Mouse (Mus musculus) CH12.LX (cell line): Measurements from ENCODE around the gene Rnf169. TPM values are rescaled to one million over a fixed set of nuclear protein-coding genes. Genes with fewer than 3 reads are reported as not detected.
A peak's percentile ranks its signal among the peaks of the same experiment; 100 is the strongest.

Source experiments
- DNase-seq: peaks from one replicate; pipeline ENCODE4 v3.0.0-alpha.2; 2013; ENCODE audit errors: extremely low read depth
- H3K27ac ChIP-seq: 2 replicates; pipeline ENCODE4 v1.5.1; 2012; ENCODE audit warnings: low read depth, mild to moderate bottlenecking, control low read depth, moderate library complexity; ENCODE audit not compliant: insufficient read depth
- H3K27me3 ChIP-seq: replicated peaks from 2 replicates; pipeline ENCODE3; 2012; ENCODE audit warnings: inconsistent platforms
- H3K36me3 ChIP-seq, 2 experiments: replicated peaks in 1 of 2; 2 replicates each; pipeline versions ENCODE3 to v1.6.1; 2012; ENCODE audit warnings: inconsistent platforms in 1 of 2, low read length in 1 of 2, mild to moderate bottlenecking in 1 of 2, mixed read lengths in 1 of 2, moderate library complexity in 1 of 2; ENCODE audit not compliant: control insufficient read depth in 1 of 2, insufficient read depth in 1 of 2
- H3K4me1 ChIP-seq, 2 experiments: 2 replicates each; pipeline ENCODE4 v1.6.1; 2012; ENCODE audit warnings: inconsistent platforms in 1 of 2, moderate library complexity in 1 of 2; ENCODE audit not compliant: insufficient read depth in 2 of 2, control insufficient read depth in 1 of 2
- H3K4me2 ChIP-seq: 2 replicates; pipeline ENCODE4 v1.6.1; 2012; ENCODE audit warnings: low read depth, mild to moderate bottlenecking, control low read depth; ENCODE audit not compliant: poor library complexity, insufficient read depth, severe bottlenecking
- H3K4me3 ChIP-seq, 3 experiments: fragments of 150-350 bp in 1 of 3; sonication (generic) in 1 of 3; replicated peaks in 1 of 3; 2 replicates each; pipeline versions ENCODE3 to v1.5.1; 2011 to 2012; ENCODE audit warnings: low read depth in 2 of 3, low read length in 2 of 3, mild to moderate bottlenecking in 2 of 3, moderate library complexity in 2 of 3, control low read depth in 1 of 3, improper control_type of control experiment in 1 of 3, inconsistent platforms in 1 of 3, mixed read lengths in 1 of 3; ENCODE audit not compliant: poor library complexity in 1 of 3
- H3K79me2 ChIP-seq: replicated peaks from 2 replicates; pipeline ENCODE4 v1.6.1; 2012; ENCODE audit warnings: mild to moderate bottlenecking, moderate library complexity; ENCODE audit not compliant: control insufficient read depth, poor library complexity, insufficient read depth, severe bottlenecking; ENCODE audit errors: extremely low read depth
- H3K9ac ChIP-seq: 2 replicates; pipeline ENCODE4 v1.6.1; 2012; ENCODE audit warnings: low read depth, mild to moderate bottlenecking, control low read depth, moderate library complexity; ENCODE audit not compliant: insufficient read depth
- H3K9me3 ChIP-seq: replicated peaks from 2 replicates; pipeline ENCODE3; 2012; ENCODE audit warnings: low read length, inconsistent platforms, mixed read lengths
- BHLHE40 ChIP-seq: IDR thresholded peaks from 2 replicates; pipeline ENCODE4 v1.6.1; 2011; ENCODE audit warnings: mild to moderate bottlenecking, low read depth, low read length, improper control_type of control experiment
- CHD1 ChIP-seq: IDR thresholded peaks from 2 replicates; pipeline ENCODE4 v1.6.1; 2012; ENCODE audit warnings: low read depth, low read length, improper control_type of control experiment, inconsistent platforms
- CTCF ChIP-seq, 2 experiments: IDR thresholded peaks in 1 of 2; conservative IDR thresholded peaks in 1 of 2; 2 replicates each; pipeline ENCODE4 v1.5.1; 2011 to 2012; ENCODE audit warnings: low read depth in 2 of 2, low read length in 2 of 2, improper control_type of control experiment in 1 of 2, inconsistent platforms in 1 of 2, mild to moderate bottlenecking in 1 of 2, moderate library complexity in 1 of 2
- E2F4 ChIP-seq: IDR thresholded peaks from 2 replicates; pipeline ENCODE4 v1.6.1; 2011; ENCODE audit warnings: low read depth, low read length, improper control_type of control experiment; ENCODE audit not compliant: insufficient replicate concordance
- ELF1 ChIP-seq: IDR thresholded peaks from 2 replicates; pipeline ENCODE4 v1.6.1; 2014; ENCODE audit warnings: low read depth, mild to moderate bottlenecking, inconsistent platforms, low read length, improper control_type of control experiment
- KAT2A ChIP-seq: IDR thresholded peaks from 2 replicates; pipeline ENCODE4 v1.6.1; 2012; ENCODE audit warnings: low read length, improper control_type of control experiment, inconsistent platforms; ENCODE audit not compliant: insufficient replicate concordance
- MAFK ChIP-seq: IDR thresholded peaks from 2 replicates; pipeline ENCODE4 v1.6.1; 2011; ENCODE audit warnings: low read length, improper control_type of control experiment; ENCODE audit not compliant: insufficient replicate concordance
- MAX ChIP-seq: IDR thresholded peaks from 2 replicates; pipeline ENCODE4 v1.6.1; 2011; ENCODE audit warnings: low read length, improper control_type of control experiment
- MAZ ChIP-seq: IDR thresholded peaks from 2 replicates; pipeline ENCODE4 v1.6.1; 2012; ENCODE audit warnings: low read depth, mild to moderate bottlenecking, inconsistent platforms, low read length, improper control_type of control experiment, moderate library complexity
- MEF2A ChIP-seq: IDR thresholded peaks from 2 replicates; pipeline ENCODE4 v1.6.1; 2014; ENCODE audit warnings: low read depth, mild to moderate bottlenecking, inconsistent platforms, low read length, improper control_type of control experiment, borderline replicate concordance
- MYC ChIP-seq: IDR thresholded peaks from 2 replicates; pipeline ENCODE4 v1.6.1; 2011; ENCODE audit warnings: low read depth, mild to moderate bottlenecking, improper control_type of control experiment, low read length
- NELFE ChIP-seq: IDR thresholded peaks from 2 replicates; pipeline ENCODE4 v1.6.1; 2011; ENCODE audit warnings: low read depth, low read length, improper control_type of control experiment
- NRF1 ChIP-seq: IDR thresholded peaks from 2 replicates; pipeline ENCODE4 v1.6.1; 2014; ENCODE audit warnings: low read depth, mild to moderate bottlenecking, inconsistent platforms, low read length, improper control_type of control experiment, moderate library complexity
- PAX5 ChIP-seq: IDR thresholded peaks from 2 replicates; pipeline ENCODE4 v1.6.1; 2012; ENCODE audit warnings: low read length, inconsistent platforms, mixed read lengths
- RAD21 ChIP-seq: IDR thresholded peaks from 2 replicates; pipeline ENCODE4 v1.6.1; 2011; ENCODE audit warnings: low read depth, mild to moderate bottlenecking, low read length, improper control_type of control experiment, moderate library complexity
- SIN3A ChIP-seq: IDR thresholded peaks from 2 replicates; pipeline ENCODE4 v1.6.1; 2012; ENCODE audit warnings: low read length, improper control_type of control experiment, inconsistent platforms
- SMC3 ChIP-seq: IDR thresholded peaks from 2 replicates; pipeline ENCODE4 v1.6.1; 2011; ENCODE audit warnings: low read depth, low read length, improper control_type of control experiment
- TBP ChIP-seq: conservative IDR thresholded peaks from 2 replicates; pipeline ENCODE4 v1.6.1; 2011; ENCODE audit warnings: low read depth, low read length, improper control_type of control experiment
- USF1 ChIP-seq: IDR thresholded peaks from 2 replicates; pipeline ENCODE4 v1.6.1; 2014; ENCODE audit warnings: low read depth, mild to moderate bottlenecking, inconsistent platforms, low read length, improper control_type of control experiment
- ZKSCAN1 ChIP-seq: IDR thresholded peaks from 2 replicates; pipeline ENCODE4 v1.6.1; 2012; ENCODE audit warnings: low read depth, inconsistent platforms, low read length, improper control_type of control experiment, borderline replicate concordance
- ZMIZ1 ChIP-seq: IDR thresholded peaks from 2 replicates; pipeline ENCODE4 v1.6.1; 2012; ENCODE audit warnings: low read depth, mild to moderate bottlenecking, inconsistent platforms, low read length, improper control_type of control experiment
- dilution Hi-C: fragments of 300-500 bp; cut with MboI; formaldehyde crosslinking; loops from 2 replicates; pipeline ENCODE4 v1.14.3; 2020; ENCODE audit warnings: low sequenced_read_pairs; ENCODE audit not compliant: extremely low pct_unique_long_range_greater_than_20kb, extremely low pct_ligation_motif_present
- in situ Hi-C: fragments of 300-500 bp; cut with MboI; formaldehyde crosslinking; loops from 3 replicates; pipeline ENCODE4 v1.14.3; 2019; ENCODE audit warnings: low sequenced_read_pairs, low pct_ligation_motif_present, low pct_unique_long_range_greater_than_20kb, mixed read lengths
- polyA plus RNA-seq: library from polyadenylated mRNA; unstranded; fragments of >175 nt; gene quantifications from 2 replicates; pipeline ENCODE4 v1.2.1, GENCODE M21; 2012; ENCODE audit warnings: low read depth; ENCODE audit not compliant: insufficient read length
- total RNA-seq, 2 experiments: library from RNA; depleted of rRNA; stranded (reverse); fragments of 300-350 nt in 1 of 2; fragments of >200 nt in 1 of 2; gene quantifications; 2 replicates each; pipeline ENCODE4 v1.2.3; 2012 to 2014

The Rnf169 gene
- total and polyA plus RNA-seq, 3 experiments: 3.7 to 11.4 (median 5.2) TPM

GRCm38 (mm10) chr7:99916741-99917319 lies 63.4 kb downstream of the Rnf169 start:
- TF ChIP-seq RAD21: no peak
- no peak for TF ChIP-seq MAZ
- no peak for TF ChIP-seq KAT2A
- no peak for TF ChIP-seq MAX
- no peak for TF ChIP-seq SIN3A
- no peak for TF ChIP-seq ZKSCAN1
- TF ChIP-seq NRF1: no peak
- TF ChIP-seq SMC3: peak; percentile 25; the same call in 1 of the 2 replicates
- no peak for TF ChIP-seq NELFE
- peak; percentile 16 to 42; a peak in 3 of 4 replicates for TF ChIP-seq CTCF (conservative IDR thresholded peaks at IDR 0.05 in 1 of 2, IDR thresholded peaks at IDR 0.05 in 1 of 2; ENCODE audit: low read depth in 2 of 2, low read length in 2 of 2)
- no peak for TF ChIP-seq E2F4
- TF ChIP-seq CHD1: no peak
- no peak for TF ChIP-seq USF1
- TF ChIP-seq MYC: no peak
- TF ChIP-seq ELF1: no peak
- no peak for TF ChIP-seq MAFK
- TF ChIP-seq ZMIZ1: no peak
- H3K27me3 ChIP-seq: no peaks in the 10 kb centered on the region
- dilution Hi-C loops (no loop called here), in situ Hi-C loops (no loop called here)
- H3K4me2 ChIP-seq: no peak overlapping the region
- no peak overlapping the region for H3K9ac ChIP-seq
- H3K27ac ChIP-seq: no peak overlapping the region
- no peaks in the 10 kb centered on the region for H3K79me2 ChIP-seq
- H3K4me1 ChIP-seq: no peaks in the 10 kb centered on the region
- no peaks in the 10 kb centered on the region for H3K9me3 ChIP-seq
- no peak overlapping the region for H3K4me3 ChIP-seq
- H3K36me3 ChIP-seq: peaks cover 0 to 12% of the 10 kb centered on the region in 2 experiments
- DNase-seq: peak; percentile 13

- peaks cover 0 to 4% of the 10 kb centered on the region in 2 experiments for H3K36me3 ChIP-seq
- TF ChIP-seq BHLHE40: no peak
- no peak for TF ChIP-seq MEF2A
- TF ChIP-seq SIN3A: no peak
- TF ChIP-seq PAX5: no peak
- TF ChIP-seq SMC3: no peak
- TF ChIP-seq TBP: no peak
- no peak for TF ChIP-seq CHD1
- TF ChIP-seq MAFK: no peak
- in situ Hi-C loops: no loop called here
- no peak for DNase-seq
- H3K79me2 ChIP-seq: no peaks in the 10 kb centered on the region
- no peak overlapping the region for H3K27ac ChIP-seq
- H3K4me2 ChIP-seq: no peak overlapping the region
- H3K4me3 ChIP-seq: no peak overlapping the region
- dilution Hi-C loops: no loop called here
- no peaks in the 10 kb centered on the region for H3K9me3 ChIP-seq
- no peak overlapping the region for H3K9ac ChIP-seq
- H3K4me1 ChIP-seq: no peaks in the 10 kb centered on the region
- no peaks in the 10 kb centered on the region for H3K27me3 ChIP-seq
These were observed 64.7 kb downstream of the Rnf169 start for GRCm38 (mm10) chr7:99915511-99915910.
